Mouse (Mus musculus) embryonic facial prominence, embryonic 11.5 days (tissue): Measurements from ENCODE around the gene P4ha2. TPM values are rescaled to one million over a fixed set of nuclear protein-coding genes. Genes with fewer than 3 reads are reported as not detected.

Experiments used
- ATAC-seq: fragments of 200-750 bp; cut with Nextera tagmentation; replicated peaks from 2 replicates; pipeline ENCODE4 v1.8.0; 2017; ENCODE audit warnings: low read depth; ENCODE audit not compliant: insufficient number of reproducible peaks, low FRiP score, low TSS enrichment
- DNase-seq: peaks from one replicate; pipeline ENCODE4 v3.0.0-alpha.2; 2015; ENCODE audit warnings: low spot score
- H3K27ac ChIP-seq: fragments of 300-500 bp; sonication (generic); replicated peaks from 2 replicates; pipeline ENCODE4 v1.5.1; 2014; ENCODE audit warnings: mild to moderate bottlenecking, low read depth, low read length, control low read depth
- H3K27me3 ChIP-seq: fragments of 300-500 bp; sonication (generic); 2 replicates; pipeline ENCODE4 v1.6.1; 2014; ENCODE audit warnings: mild to moderate bottlenecking, low read length, moderate library complexity, mixed read lengths; ENCODE audit not compliant: control insufficient read depth, insufficient read depth
- H3K36me3 ChIP-seq: fragments of 300-500 bp; sonication (generic); replicated peaks from 2 replicates; pipeline ENCODE4 v1.6.1; 2014; ENCODE audit warnings: low read depth, mild to moderate bottlenecking, low read length, moderate library complexity, mixed read lengths; ENCODE audit not compliant: control insufficient read depth, insufficient read depth
- H3K4me1 ChIP-seq: fragments of 300-500 bp; sonication (generic); 2 replicates; pipeline ENCODE4 v1.6.1; 2014; ENCODE audit warnings: low read length, mixed read lengths; ENCODE audit not compliant: control insufficient read depth, insufficient read depth
- H3K4me2 ChIP-seq: fragments of 300-500 bp; sonication (generic); 2 replicates; pipeline ENCODE4 v1.6.1; 2014; ENCODE audit warnings: low read depth, mild to moderate bottlenecking, control low read depth, low read length, moderate library complexity
- H3K4me3 ChIP-seq: fragments of 300-500 bp; sonication (generic); 2 replicates; pipeline ENCODE4 v1.5.1; 2014; ENCODE audit warnings: low read depth, low read length, control low read depth
- H3K9ac ChIP-seq: fragments of 300-500 bp; sonication (generic); replicated peaks from 2 replicates; pipeline ENCODE4 v1.6.1; 2014; ENCODE audit warnings: mild to moderate bottlenecking, control low read depth, low read length
- H3K9me3 ChIP-seq: fragments of 300-500 bp; sonication (generic); replicated peaks from 2 replicates; pipeline ENCODE4 v1.6.1; 2016; ENCODE audit warnings: mild to moderate bottlenecking, low read length, inconsistent platforms, mixed read lengths; ENCODE audit not compliant: control insufficient read depth
- WGBS: fragments of 180-500 bp; shearing (Covaris S2); extraction: QIAGEN DNeasy Blood & Tissue Kit; methylation state at CpG from one replicate; pipeline ENCODE4 v1.1.7; 2014; 5-methylcytosine and 5-hydroxymethylcytosine counted together
- polyA plus RNA-seq: library from polyadenylated mRNA; unstranded; fragments of >200 nt; fragmentation: Nextera tagmentation; extraction: Ambion mirVana; gene quantifications from 2 replicates; pipeline ENCODE4 v1.2.1, GENCODE M21; 2014

The P4ha2 gene
- polyA plus RNA-seq, 1 experiment from 2014 or later: 42.8 TPM

GRCm38 (mm10) chr11:54151141-54151540 lies 51.2 kb downstream of the P4ha2 start:
- ATAC-seq (no peak), DNase-seq (no peak)
- H3K36me3 ChIP-seq: no peaks in the 10 kb centered on the region
- no peaks in the 10 kb centered on the region for H3K4me1 ChIP-seq
- WGBS: 68% methylated on average over 7 of the region's 7 CpGs
- no peak overlapping the region for H3K4me3 ChIP-seq
- no peaks in the 10 kb centered on the region for H3K9me3 ChIP-seq
- no peak overlapping the region for H3K27ac ChIP-seq
- H3K27me3 ChIP-seq: no peaks in the 10 kb centered on the region
- no peak overlapping the region for H3K9ac ChIP-seq
- no peak overlapping the region for H3K4me2 ChIP-seq

GRCm38 (mm10) chr11:54152957-54153356 lies 53.1 kb downstream of the P4ha2 start:
- WGBS: 70% methylated on average over 3 of the region's 3 CpGs
- H3K9me3 ChIP-seq: no peaks in the 10 kb centered on the region
- H3K4me3 ChIP-seq: no peak overlapping the region
- no peak overlapping the region for H3K27ac ChIP-seq
- no peak overlapping the region for H3K4me2 ChIP-seq
- ATAC-seq (no peak), DNase-seq (no peak)
- no peaks in the 10 kb centered on the region for H3K36me3 ChIP-seq
- H3K9ac ChIP-seq: no peak overlapping the region
- no peaks in the 10 kb centered on the region for H3K4me1 ChIP-seq
- H3K27me3 ChIP-seq: no peaks in the 10 kb centered on the region

GRCm38 (mm10) chr11:54155864-54156263 lies 56.0 kb downstream of the P4ha2 start:
- Histone ChIP-seq H3K36me3 (no peaks in the 10 kb centered on the region), H3K4me3 (no peak overlapping the region), H3K27ac (no peak overlapping the region), H3K27me3 (no peaks in the 10 kb centered on the region), H3K4me1 (no peaks in the 10 kb centered on the region), H3K9me3 (no peaks in the 10 kb centered on the region), H3K9ac (no peak overlapping the region), H3K4me2 (no peak overlapping the region)
- 89% methylated on average over 6 of the region's 6 CpGs for WGBS
- DNase-seq (no peak), ATAC-seq (no peak)

- H3K4me1 ChIP-seq: no peaks in the 10 kb centered on the region
- ATAC-seq: no peak
- H3K9ac ChIP-seq: no peak overlapping the region
- DNase-seq: no peak
- no peaks in the 10 kb centered on the region for H3K27me3 ChIP-seq
- H3K4me3 ChIP-seq: no peak overlapping the region
- H3K36me3 ChIP-seq: no peaks in the 10 kb centered on the region
- no peaks in the 10 kb centered on the region for H3K9me3 ChIP-seq
- no peak overlapping the region for H3K27ac ChIP-seq
- no peak overlapping the region for H3K4me2 ChIP-seq
Measured at GRCm38 (mm10) chr11:54156504-54156903, 56.6 kb downstream of the P4ha2 start.

- WGBS: 92% methylated on average over 8 of the region's 8 CpGs
- no peaks in the 10 kb centered on the region for H3K27me3 ChIP-seq
- no peak overlapping the region for H3K4me2 ChIP-seq
- H3K36me3 ChIP-seq: no peaks in the 10 kb centered on the region
- H3K9me3 ChIP-seq: no peaks in the 10 kb centered on the region
- H3K27ac ChIP-seq: no peak overlapping the region
- H3K9ac ChIP-seq: no peak overlapping the region
- ATAC-seq: no peak
- no peak overlapping the region for H3K4me3 ChIP-seq
- no peaks in the 10 kb centered on the region for H3K4me1 ChIP-seq
- DNase-seq: no peak
Measured at GRCm38 (mm10) chr11:54157586-54157985, 57.7 kb downstream of the P4ha2 start.

- no peak overlapping the region for H3K4me2 ChIP-seq
- no peaks in the 10 kb centered on the region for H3K27me3 ChIP-seq
- ATAC-seq: no peak
- no peaks in the 10 kb centered on the region for H3K36me3 ChIP-seq
- H3K9me3 ChIP-seq: no peaks in the 10 kb centered on the region
- H3K4me3 ChIP-seq: no peak overlapping the region
- no peaks in the 10 kb centered on the region for H3K4me1 ChIP-seq
- H3K27ac ChIP-seq: no peak overlapping the region
- no peak for DNase-seq
- no peak overlapping the region for H3K9ac ChIP-seq
- WGBS: 79% methylated on average over 5 of the region's 5 CpGs
Measured at GRCm38 (mm10) chr11:54160435-54160834, 60.5 kb downstream of the P4ha2 start.

GRCm38 (mm10) chr11:54160920-54161319 lies 61.0 kb downstream of the P4ha2 start:
- no peaks in the 10 kb centered on the region for H3K9me3 ChIP-seq
- ATAC-seq (no peak), DNase-seq (no peak)
- H3K27me3 ChIP-seq: no peaks in the 10 kb centered on the region
- no peak overlapping the region for H3K27ac ChIP-seq
- no peak overlapping the region for H3K4me2 ChIP-seq
- H3K4me1 ChIP-seq: no peaks in the 10 kb centered on the region
- WGBS: 65% methylated on average over 2 of the region's 2 CpGs
- no peak overlapping the region for H3K9ac ChIP-seq
- no peaks in the 10 kb centered on the region for H3K36me3 ChIP-seq
- H3K4me3 ChIP-seq: no peak overlapping the region

GRCm38 (mm10) chr11:54161514-54161913 lies 61.6 kb downstream of the P4ha2 start:
- no peak overlapping the region for H3K4me2 ChIP-seq
- 86% methylated on average over 2 of the region's 2 CpGs for WGBS
- no peaks in the 10 kb centered on the region for H3K36me3 ChIP-seq
- DNase-seq (no peak), ATAC-seq (no peak)
- no peak overlapping the region for H3K27ac ChIP-seq
- H3K4me3 ChIP-seq: no peak overlapping the region
- H3K9me3 ChIP-seq: no peaks in the 10 kb centered on the region
- H3K4me1 ChIP-seq: no peaks in the 10 kb centered on the region
- H3K9ac ChIP-seq: no peak overlapping the region
- H3K27me3 ChIP-seq: no peaks in the 10 kb centered on the region
